Mouse (Mus musculus) bone marrow, adult 2 months (tissue): ENCODE measurements around the gene Fut11.

Experiments used
- CTCF ChIP-seq: fragments of 200-500 bp; IDR thresholded peaks from 2 replicates; pipeline ENCODE4 v1.5.1; 2011; ENCODE audit warnings: low read length, control low read depth; ENCODE audit not compliant: control insufficient read depth, insufficient read depth
- POLR2A ChIP-seq: fragments of 200-500 bp; IDR thresholded peaks from 2 replicates; pipeline ENCODE4 v1.6.1; 2011; ENCODE audit warnings: low read depth, mild to moderate bottlenecking, control low read depth, low read length, borderline replicate concordance; ENCODE audit not compliant: control insufficient read depth

DNA sequence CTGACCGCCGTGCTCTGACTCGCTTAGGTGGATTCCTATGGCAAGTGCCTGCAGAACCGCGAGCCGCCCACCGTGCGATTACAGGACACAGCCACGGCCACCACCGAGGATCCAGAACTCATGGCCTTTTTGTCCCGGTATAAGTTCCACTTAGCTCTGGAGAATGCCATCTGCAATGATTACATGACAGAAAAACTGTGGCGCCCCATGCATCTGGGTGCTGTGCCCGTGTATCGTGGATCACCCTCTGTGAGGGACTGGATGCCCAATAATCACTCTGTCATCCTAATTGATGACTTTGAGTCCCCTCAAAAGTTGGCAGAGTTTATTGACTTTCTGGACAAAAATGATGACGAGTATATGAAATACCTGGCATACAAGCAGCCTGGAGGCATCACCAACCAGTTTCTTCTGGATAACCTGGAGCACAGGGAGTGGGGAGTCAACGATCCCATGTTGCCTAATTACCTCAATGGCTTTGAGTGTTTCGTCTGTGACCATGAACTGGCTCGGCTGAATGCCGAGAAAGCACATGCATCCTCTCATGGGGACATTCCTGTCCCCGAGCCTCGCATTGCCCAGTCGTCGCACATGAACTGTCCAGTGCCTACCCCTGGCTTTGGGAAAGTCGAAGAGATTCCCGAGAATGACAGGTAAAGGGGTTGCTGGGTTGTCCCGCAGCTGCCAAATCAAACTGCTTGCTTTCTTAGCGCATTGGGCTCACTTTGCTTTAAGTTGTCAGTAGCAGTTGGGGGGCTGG is 1.2 kb downstream of the Fut11 start:
- TF ChIP-seq POLR2A (no peak), CTCF (no peak)
